Mouse (Mus musculus) retina, embryonic 14.5 days (tissue): Measurements from ENCODE around the gene Nrros.

Experiments
- DNase-seq: peaks from one replicate; pipeline ENCODE4 v3.0.0-alpha.2; 2015; ENCODE audit warnings: low spot score

The Nrros gene

DNA sequence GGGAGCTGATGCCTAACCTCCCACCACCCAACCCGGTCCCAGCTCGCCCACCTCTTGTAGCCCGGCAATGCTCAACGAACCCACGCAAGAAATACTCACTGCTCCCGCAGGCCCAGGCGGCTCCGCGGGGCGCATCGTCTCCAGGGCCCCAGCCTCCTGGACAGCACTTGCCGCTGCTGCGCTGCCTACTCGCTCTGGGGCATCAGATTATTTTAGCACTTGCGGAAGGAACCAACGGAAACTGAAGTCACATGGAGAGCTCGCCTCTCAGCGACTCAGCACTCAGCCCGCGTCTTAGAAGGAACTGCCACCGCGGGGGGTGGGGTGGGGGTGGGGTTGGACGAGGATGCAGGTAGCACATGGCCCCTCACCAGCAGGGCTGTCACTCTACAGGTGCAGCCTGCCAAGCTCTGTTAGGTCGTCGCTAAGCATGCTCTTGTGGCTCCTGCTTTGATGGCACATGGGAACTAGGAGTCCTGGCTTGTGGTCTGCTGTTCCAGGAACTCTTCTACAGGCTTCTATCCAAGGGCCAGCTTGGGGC, at the start of gene Nrros:
Gene Nrros (minus strand): TSS at position 314 of the 541 bp plus-strand sequence.
- DNase-seq = peak; percentile 41

DNA sequence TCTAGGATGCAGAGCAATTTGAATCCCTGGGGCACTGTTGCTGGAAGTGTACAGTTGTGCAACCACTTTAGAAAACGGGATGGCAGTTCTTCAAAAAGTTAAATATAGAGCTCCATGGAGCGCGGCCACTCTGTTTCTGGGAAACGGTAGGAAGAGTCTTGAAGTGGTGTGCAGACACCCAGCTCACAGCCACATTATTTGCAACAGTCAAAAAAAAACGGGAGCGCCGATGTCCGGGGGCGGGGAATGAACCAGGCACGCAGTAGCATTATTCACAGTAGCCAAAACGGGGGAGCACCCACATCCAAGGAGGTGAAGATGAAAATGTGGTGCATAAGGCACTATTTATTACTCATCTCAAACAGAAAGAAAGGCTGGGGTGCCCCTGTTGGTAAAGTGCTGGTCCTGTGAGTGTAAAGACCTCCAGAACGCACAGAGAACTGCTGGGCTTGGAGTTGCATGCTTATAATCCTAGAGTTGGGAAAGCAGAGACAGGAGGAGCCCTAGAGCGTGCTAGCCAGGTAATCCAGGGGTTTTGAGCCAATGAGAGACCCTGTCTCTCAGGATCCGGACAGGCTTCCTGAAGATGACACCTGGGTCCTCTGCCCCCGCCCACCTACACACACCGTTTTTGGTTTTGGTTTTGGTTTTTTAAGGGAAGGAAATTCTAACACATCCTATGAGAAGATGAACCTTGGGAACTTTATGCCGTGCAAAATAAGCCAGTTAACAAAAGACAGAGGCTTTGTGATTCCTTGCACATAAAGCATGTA, 49.6 kb upstream of the Nrros start:
- DNase-seq = no peak

DNA sequence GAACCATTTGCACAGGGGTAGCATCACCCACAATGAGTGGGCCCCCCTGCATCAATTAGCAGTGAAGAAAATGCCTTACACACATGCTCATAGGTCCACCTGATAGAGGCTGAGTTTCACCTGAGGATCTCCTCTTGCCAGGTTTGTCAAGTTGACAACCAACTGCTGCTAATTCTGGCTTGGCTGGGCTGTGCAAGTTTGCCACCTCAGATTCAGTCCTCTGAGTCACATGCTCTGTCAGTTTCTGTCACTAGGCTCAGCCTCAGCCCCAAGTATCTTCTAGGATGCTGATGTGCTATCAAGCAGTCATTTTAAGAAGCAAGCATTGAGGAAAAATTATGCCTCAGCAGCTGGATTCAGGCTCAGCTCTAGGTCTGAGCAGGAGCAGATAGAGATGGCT, 48.8 kb upstream of the Nrros start:
- DNase-seq = no peak

DNA sequence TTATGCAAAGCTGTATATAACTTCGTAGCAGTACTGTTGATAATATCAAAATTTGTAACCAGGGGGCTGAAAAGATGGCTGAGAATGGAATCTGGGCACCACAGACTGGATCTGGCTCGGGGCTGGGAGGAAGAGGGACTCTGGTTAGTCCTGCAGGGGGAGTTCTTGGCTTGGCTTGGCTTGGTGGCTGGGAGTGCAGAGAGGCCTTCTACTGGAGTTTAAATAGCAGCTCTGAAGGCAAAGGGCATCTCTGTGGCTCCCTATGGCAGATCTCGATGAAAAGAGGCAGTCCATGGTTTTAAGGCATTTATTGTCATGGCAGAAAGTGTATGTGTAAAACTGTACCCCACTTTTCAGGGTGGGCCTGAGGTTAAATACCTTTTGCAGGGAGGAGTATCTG, 39.5 kb upstream of the Nrros start:
- DNase-seq = peak; percentile 14

DNA sequence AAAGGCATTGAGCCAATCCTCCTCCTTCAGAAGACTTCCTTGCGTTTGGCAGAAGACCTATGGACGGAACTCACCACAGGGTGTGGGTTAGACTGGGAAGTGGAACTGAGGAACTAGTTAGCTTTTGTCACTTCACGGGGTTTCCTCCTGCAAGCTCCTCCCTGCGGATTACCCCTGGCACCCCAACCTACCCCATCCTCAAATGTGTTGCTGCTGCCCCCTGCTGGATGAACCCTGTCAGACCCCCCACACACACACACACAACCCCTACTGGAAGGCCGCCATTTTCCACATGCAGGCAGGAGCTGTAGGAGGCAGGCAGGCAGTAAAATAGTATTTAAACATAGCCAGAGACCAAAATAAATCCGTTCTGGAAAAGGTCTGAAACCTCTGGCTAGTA, 37.3 kb upstream of the Nrros start:
- no peak for DNase-seq

DNA sequence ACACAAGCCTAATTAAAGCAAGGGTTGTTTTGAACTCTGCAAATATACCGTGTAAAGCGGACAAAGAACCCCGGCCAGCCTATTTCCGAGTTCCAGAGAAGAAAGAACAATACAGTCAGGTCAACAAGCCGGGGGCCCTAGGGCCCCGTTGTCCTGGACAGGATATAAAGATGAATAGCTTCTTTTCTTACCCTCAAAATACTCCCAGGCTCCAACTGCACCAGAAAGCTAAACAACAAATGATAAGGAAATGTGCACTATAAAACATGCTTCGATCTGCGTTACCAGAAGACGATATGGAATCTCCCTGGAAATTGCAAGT, 35.6 kb upstream of the Nrros start:
- no peak for DNase-seq

DNA sequence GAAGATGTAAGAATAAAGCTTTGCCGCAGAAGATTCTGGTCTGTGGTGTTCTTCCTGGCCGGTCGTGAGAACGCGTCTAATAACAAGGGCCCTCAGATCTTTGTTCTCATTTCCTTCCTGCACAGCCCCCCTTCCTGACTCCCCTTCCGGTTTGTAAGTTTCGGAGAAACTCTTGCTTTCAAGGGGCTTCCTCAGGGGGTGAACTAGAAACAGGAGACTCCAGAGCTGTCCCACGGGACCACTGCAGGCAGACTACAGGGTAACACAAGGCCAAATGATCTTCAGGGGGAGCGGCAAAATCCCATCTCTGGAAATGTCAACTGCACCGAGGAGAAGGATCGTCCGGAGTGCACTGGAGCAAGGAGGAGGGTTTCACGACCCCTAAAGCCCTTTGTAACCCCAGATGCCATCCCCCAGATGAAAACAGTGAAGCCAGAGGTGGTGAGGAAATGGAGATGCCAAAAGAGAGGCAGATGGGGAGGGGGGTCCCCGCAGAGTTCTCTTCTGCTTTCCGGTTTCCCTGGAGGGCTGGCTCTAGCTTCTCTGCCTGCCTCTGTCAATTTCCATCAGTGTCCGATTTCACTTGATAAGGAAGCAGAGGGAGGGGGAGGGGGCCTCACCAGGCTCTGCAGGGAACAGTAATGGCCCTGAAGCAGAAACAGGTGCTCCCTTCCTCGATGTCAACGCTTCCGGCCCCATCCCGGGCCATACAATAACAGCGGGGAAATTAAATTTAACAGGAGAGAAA, 35.0 kb upstream of the Nrros start:
- peak; percentile 82 for DNase-seq

DNA sequence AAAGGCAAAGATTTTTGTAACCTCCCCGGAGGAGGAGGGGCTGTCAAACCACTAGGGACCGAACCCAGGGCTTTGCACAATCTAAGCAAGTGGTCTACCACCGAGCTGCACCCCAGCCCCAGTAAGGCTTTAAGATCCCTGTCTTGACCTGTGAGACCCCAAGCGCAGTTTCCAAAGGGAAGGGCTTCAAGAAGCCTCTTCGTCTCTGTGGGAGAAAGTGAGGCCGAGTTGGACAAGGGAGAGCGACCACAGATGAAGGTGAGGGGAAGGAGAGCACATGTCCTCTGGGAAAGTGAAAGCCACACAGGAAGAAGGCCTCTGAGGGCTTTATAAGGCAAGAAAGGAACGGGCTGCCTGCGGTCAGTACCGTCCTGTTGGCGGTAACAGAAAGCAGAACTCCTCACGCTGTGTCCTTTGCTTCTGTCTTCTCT, 24.6 kb upstream of the Nrros start:
- no peak for DNase-seq

DNA sequence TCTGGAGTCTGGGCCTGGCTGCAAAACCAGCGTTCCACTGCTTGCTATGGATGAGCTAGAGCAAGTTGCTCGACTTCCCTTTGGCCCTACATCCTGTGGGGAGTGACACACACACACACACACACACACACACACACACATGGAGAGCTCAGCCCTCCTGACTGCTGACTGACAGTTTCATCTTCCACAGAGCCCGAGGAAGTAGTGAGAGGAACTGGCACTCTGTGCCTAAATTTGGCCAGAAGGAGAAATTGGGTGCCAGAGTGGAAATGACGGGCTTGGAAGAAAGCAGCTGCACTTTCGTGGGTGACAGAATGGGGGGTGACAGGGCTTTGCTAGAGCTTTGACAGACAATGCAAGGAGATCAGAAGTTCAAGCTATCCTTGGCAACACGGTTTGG, 23.7 kb upstream of the Nrros start:
- no peak for DNase-seq

DNA sequence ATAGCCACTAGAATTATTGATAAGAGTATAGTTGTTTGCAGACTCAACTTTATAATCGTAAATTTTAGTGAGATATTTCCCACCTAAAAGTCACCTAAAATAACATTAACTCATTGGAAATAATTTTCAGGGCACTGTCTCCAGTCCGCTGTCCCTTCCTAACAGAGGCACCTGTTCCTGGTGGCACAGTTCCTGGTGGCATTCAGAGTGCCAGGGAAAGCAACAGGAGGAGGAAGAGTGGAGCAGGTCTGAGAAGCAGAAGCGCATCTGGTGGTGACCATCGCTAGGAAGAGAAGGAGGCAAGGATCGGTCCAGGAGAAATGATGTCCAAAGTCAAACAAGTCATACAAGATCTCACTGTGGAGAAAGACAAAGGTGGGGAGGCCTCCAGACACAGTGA, 20.7 kb upstream of the Nrros start:
- DNase-seq = no peak

DNA sequence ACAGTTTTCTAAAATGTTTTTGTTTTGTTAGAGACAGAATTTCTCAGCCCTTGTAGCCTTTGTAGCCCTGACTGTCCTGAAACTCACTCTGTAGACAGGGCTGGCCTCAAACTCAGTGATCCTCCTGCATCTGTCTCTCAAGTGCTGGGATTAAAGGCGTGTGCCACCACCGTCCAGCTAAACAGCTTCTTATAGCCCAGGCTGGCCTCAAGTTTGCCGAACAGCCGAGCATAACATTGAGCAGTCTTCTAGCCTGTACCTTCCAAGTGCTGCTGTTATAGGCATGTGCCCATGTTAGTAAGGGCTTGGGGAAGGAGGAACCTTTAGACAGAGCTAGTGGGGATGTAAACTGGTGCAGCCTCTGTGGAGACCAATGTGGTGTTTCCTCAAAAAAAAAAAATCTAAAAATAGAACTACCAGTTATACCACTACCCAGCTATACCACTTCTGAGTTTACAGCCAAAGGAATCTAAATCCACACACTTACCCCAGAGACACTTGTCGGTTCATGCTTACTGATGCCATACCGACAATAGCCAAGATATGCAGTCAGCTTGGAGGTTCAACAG, 14.0 kb upstream of the Nrros start, which contains the start of gene Bex6:
Gene Bex6 (plus strand): TSS at position 491 of the 569 bp plus-strand sequence.
- no peak for DNase-seq

DNA sequence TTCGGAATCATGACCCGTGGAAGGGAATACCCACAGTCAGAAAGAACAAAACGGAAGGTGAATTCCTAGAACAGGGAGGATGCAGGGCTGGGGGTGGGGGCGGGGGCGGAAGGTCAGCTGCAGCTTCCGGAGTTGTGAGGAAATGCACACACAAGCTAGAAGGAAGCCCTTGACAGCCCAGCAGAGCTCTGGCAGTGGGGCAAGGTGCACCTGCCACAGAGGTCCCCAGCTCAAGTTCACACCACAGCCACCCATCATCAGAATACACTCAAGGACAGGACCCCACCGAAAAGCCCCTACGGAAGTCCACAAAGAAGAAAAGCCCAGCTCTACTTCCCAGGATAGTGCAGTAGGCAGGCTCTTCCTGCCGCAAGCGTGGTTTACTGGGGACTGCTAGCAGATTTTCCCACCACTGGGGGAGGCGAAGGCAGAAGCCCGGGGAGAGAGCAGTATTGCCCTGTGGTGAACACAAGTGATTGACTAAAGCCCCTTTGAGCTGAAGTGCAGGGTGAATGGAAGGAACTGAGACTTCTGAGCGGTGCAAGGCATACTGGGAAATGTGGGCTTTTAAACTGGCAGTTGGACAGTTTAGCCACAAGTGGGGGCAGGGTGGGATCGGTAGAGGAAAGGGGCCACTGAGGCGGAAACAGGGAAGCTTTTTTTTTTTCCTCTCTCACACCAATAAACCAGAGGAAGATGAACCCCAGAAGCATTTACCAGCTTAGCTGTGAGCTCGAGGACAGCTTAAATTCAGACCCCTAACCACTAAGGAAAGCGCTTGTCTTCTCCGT, 11.7 kb upstream of the Nrros start:
- peak; percentile 58 for DNase-seq

DNA sequence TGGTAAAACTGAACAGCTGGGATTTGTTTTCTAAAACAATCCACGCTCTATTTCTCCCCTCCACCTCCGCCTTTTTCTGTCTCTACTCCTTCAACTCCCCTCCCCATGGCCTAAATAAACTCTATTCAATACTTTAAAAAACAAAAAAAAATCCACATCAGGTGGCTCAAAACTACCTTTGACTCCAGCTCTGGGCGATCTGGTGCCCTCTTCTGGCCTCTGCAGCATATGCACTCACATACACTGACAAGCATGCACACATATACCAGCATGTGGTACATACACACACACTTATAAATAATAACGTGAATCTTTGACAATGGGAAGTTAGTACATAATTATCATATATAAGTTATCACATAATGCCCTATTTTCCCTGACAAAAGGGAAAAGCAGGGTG, 9.6 kb upstream of the Nrros start:
- DNase-seq = no peak

DNA sequence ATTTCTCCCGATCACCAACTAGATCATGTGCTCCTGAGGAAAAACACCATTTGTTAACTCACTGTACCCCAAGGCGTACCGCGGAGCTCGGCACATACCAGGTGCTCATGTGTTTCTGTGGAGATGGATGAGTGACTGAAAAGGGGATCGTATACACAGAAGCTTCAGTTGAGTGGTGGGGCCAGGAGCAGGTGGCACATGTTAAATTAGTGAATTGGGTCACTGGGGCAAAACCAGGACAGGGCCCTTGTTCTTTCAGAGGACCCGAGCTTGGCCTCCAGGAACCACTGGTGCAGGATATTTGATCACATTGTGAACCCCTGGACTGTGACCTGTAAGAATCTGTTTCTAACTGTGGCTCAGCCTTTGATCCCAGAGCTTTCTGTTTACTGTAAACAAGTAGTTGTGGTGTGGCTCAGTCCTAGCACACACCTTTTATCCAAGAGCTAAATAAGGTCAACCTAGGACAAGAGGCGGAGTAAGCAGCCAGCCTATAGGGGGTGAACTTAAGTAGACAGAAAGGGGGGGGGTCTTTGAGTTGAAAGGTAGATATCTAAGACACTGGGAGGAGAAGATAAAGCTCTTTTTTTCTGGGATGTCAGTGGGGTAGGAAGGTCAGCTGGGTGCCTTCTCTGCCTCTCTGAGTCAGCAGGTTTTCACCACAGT, 9.1 kb upstream of the Nrros start:
- no peak for DNase-seq

DNA sequence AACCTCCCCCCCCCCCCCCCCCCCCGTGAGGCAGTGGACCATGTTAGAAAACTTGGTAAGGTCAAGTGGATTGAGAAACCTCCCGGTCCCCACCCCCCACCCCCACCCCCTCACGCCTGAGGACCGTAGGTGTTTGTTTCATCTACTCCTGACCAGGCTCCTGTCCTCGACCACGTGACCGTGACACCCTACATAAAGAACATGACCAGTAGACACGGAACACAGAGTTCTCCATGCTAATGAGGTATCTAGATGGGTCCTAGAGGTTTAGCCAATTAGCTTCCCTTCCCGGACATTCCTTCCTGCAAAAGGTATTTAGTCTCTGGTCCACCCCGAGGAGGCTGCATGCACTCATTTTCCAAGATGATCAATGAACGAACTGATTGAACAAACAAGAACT, 8.0 kb upstream of the Nrros start:
- no peak for DNase-seq

DNA sequence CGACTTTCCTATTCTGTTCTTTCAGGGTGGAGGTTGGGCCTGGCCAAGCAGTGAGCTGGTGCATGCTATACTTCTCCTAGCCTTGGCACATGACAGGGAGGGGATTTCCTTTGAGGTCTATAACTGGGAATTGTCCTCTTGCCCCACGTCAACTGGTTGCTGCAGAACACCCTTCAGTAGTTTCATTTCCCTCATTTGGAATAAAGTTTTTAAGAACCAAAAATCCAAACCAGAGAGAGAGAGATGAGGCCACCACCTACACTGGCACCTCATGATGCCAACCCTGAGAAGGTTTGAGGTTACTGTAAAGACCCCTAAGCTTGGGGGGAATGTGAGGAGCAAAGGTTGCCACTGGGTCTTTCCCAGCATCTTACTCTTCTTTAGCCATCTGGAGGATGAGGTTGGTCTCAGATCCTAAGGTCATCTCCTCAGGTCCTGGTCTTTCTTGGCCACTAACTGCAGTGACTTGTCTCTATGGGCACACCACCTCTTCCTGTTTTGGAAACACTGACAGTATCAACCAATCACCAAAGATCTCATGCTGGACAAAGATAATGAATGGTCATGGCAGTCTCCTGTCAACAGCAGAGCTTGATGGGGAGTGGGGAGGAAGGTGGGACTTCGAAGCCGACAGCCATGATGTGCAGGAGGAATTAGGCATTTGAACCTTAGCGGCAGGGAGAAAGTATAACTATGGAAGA, 5.8 kb upstream of the Nrros start:
- DNase-seq = no peak

DNA sequence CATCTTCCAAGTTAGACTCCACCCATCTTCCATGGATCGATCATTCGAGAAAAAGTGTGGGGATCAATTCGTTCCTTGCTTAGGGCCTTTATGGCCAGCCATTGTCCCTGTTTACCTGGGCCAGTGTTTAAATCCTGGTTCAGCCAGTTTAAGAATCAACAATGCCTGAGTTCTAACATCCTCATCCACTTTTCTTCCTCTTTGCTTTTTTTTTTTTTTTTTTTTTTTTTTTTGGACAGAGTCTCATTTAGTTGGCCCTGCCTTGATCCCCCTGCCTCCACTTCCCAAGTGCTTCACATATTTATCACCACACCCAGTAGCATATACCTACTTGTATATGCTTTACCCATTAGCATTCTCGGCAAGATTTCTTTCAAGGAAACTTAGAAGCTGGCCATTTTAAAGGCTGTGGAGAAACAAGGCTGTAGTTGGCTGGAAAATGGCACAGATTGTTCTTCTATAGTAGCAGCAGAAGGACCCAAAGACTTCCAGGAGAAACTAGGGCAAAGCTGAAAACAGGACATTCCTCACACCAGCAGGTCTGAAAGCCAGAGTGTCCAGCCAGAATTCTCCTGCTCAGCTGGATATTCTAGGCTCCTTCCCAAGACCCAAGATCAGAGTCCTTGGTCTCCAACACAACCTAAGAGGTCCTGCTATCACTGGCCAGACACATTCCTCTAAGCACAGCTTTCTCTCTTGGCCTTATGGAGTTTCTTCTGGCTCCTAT, 2.6 kb upstream of the Nrros start:
- DNase-seq = no peak

DNA sequence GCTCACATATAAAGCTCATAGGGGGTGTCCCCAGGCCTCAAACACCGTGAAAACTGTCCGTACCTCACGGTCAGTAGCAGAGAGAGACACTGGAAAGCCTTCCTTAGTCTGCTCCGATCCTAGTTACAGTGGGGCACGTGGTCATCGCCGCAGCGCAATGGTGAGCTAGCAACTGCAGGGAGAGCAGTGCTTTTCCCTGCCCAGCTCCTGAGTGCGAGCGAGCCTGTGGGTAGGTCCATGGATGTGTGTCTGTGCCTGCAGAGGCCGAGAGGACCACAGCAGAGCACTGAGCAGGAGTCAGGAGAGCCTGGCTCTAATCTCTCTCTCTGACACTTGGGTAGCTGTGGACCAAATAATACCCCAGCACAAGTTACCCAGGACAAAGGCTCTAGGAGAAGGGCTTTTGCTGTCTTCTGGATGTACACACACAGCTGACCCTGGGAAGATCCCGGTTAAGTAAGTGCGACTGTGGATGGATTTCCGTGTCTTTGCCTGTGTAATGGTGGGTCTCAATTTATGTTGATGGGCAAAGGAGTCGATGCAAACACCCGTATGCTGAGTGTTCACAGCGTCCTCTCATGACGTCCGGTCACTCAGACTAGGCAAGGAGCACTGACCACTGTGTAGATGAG, 882 bp downstream of the Nrros start:
- no peak for DNase-seq

DNA sequence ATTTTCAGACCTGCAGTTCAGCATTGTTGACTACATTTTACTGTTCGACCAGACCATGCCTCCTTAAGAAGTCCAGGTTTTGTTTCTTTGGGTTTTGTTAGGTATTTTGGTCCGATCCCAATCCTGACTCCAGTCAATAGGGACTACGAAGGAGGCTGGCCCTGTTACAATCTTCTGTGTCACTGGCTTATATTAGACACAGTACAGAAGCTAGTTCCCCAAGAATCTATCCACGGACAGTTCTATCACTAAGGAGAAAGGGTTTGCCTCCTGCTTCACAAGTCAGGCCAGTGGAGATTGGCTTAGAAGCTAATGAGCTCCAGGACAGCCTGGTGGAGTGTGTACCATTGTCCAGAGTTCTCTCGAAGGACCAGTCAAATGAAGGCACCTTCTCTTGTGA, 1.5 kb downstream of the Nrros start:
- DNase-seq = no peak

DNA sequence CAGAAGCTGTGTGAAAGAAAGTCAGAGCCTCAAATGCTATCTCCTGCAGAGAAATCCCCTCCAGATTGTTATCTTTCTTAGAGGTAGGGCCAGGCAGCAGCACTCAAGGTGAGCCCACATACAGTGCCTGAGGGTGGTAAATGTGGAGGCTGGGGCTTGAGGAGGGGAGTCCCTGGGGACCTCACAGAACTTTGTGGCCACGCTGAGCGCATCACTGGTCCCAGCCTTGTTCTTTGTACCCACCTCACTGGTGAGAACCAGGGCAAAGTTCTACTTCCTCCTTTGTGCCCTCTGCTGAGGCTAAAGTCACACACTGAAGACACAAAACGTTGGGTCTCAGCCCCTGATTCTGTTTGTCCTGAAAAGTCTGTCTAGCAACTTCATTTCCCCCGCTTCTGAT, 2.0 kb downstream of the Nrros start:
- DNase-seq = no peak
